8 mouse cellular contexts compared by ENCODE assay signal in genomic region chr5:109548712-109549111, GRCm38 (mm10). TPM values are rescaled to one million over a fixed set of nuclear protein-coding genes. Genes with fewer than 3 reads are reported as not detected.
A peak's percentile ranks its signal among the peaks of the same experiment; 100 is the strongest.
DNase-seq lines count a peak whose midpoint lies in the region; ATAC-seq and TF ChIP-seq lines count a peak whose summit lies in the region.

No protein-coding gene starts in this region.

- H3K79me2 ChIP-seq in CH12.LX (replicated peaks; ENCODE audit: control insufficient read depth, extremely low read depth, insufficient read depth, poor library complexity, severe bottlenecking): no peaks in the 10 kb centered on the region

- H3K9me3 ChIP-seq in heart, postnatal 0 days (replicated peaks; ENCODE audit: control insufficient read depth, low read length): peaks cover 31% of the 10 kb centered on the region
- peaks cover 36% of the 10 kb centered on the region for H3K9me3 ChIP-seq in heart, embryonic 10.5 days
- peaks cover 27% of the 10 kb centered on the region for H3K9me3 ChIP-seq in CH12.LX (replicated peaks; ENCODE audit: low read length)
- H3K9me3 ChIP-seq in stomach, postnatal 0 days (ENCODE audit: control insufficient read depth, low read length): peaks cover 4% of the 10 kb centered on the region
- H3K9me3 ChIP-seq in kidney, embryonic 16.5 days (ENCODE audit: low read length): peaks cover 33% of the 10 kb centered on the region
- H3K9me3 ChIP-seq in midbrain, embryonic 15.5 days: peaks cover 9% of the 10 kb centered on the region

- no peak for ATAC-seq in heart, postnatal 0 days (ENCODE audit: insufficient read depth, low read depth)
- ATAC-seq in stomach, postnatal 0 days (ENCODE audit: low FRiP score, low TSS enrichment): no peak
- no peak for ATAC-seq in kidney, embryonic 16.5 days (ENCODE audit: low FRiP score, low TSS enrichment)
- ATAC-seq in midbrain, embryonic 15.5 days (replicated peaks): no peak

- H3K4me1 ChIP-seq in heart, postnatal 0 days (ENCODE audit: control insufficient read depth, insufficient read depth): no peaks in the 10 kb centered on the region
- no peaks in the 10 kb centered on the region for H3K4me1 ChIP-seq in heart, embryonic 10.5 days
- peaks cover 2 to 6% of the 10 kb centered on the region in 2 experiments; a peak in 2 of 4 replicates for H3K4me1 ChIP-seq in CH12.LX (ENCODE audit: control insufficient read depth in 1 of 2, insufficient read depth in 2 of 2)
- no peaks in the 10 kb centered on the region for H3K4me1 ChIP-seq in stomach, postnatal 0 days (replicated peaks; ENCODE audit: control insufficient read depth, insufficient read depth)
- H3K4me1 ChIP-seq in kidney, embryonic 16.5 days (ENCODE audit: insufficient read depth, low read length): no peaks in the 10 kb centered on the region
- H3K4me1 ChIP-seq in midbrain, embryonic 15.5 days: no peaks in the 10 kb centered on the region

- TF ChIP-seq EP300 in heart, postnatal 0 days (IDR thresholded peaks at IDR 0.05; ENCODE audit: low read depth): no peak
- no peak for TF ChIP-seq EP300 in CH12.LX (IDR thresholded peaks at IDR 0.05; ENCODE audit: low read length)
- TF ChIP-seq EP300 in stomach, postnatal 0 days (optimal IDR thresholded peaks at IDR 0.05): no peak

- no peak overlapping the region for H3K9ac ChIP-seq in heart, postnatal 0 days (replicated peaks; ENCODE audit: low read depth, low read length)
- no peak overlapping the region for H3K9ac ChIP-seq in CH12.LX (ENCODE audit: insufficient read depth, low read depth)
- H3K9ac ChIP-seq in stomach, postnatal 0 days (ENCODE audit: low read length): no peak overlapping the region
- no peak overlapping the region for H3K9ac ChIP-seq in kidney, embryonic 16.5 days (replicated peaks; ENCODE audit: low read length)
- no peak overlapping the region for H3K9ac ChIP-seq in midbrain, embryonic 15.5 days

- WGBS in heart, postnatal 0 days: 62% methylated on average over 9 of the region's 9 CpGs
- 67% methylated on average over 9 of the region's 9 CpGs for WGBS in heart, embryonic 10.5 days
- WGBS in stomach, postnatal 0 days: 66% methylated on average over 9 of the region's 9 CpGs
- 67% methylated on average over 9 of the region's 9 CpGs for WGBS in kidney, embryonic 16.5 days
- 73% methylated on average over 9 of the region's 9 CpGs for WGBS in midbrain, embryonic 15.5 days

- no peaks in the 10 kb centered on the region for H3K27me3 ChIP-seq in heart, postnatal 0 days (ENCODE audit: control insufficient read depth, insufficient read depth, low read length)
- no peaks in the 10 kb centered on the region for H3K27me3 ChIP-seq in heart, embryonic 10.5 days (ENCODE audit: insufficient read depth, poor library complexity, severe bottlenecking)
- no peaks in the 10 kb centered on the region for H3K27me3 ChIP-seq in CH12.LX (replicated peaks)
- no peaks in the 10 kb centered on the region for H3K27me3 ChIP-seq in stomach, postnatal 0 days (ENCODE audit: control insufficient read depth, insufficient read depth, low read length)
- no peaks in the 10 kb centered on the region for H3K27me3 ChIP-seq in kidney, embryonic 16.5 days (ENCODE audit: insufficient read depth, low read length)
- H3K27me3 ChIP-seq in midbrain, embryonic 15.5 days (replicated peaks): no peaks in the 10 kb centered on the region

- peak; percentile 86 for TF ChIP-seq RAD21 in CH12.LX (IDR thresholded peaks at IDR 0.05; ENCODE audit: low read depth, low read length)

- TF ChIP-seq POLR2A in CH12.LX (IDR thresholded peaks at IDR 0.05; ENCODE audit: low read depth, low read length): no peak

- no peak for DNase-seq in heart, postnatal 0 days (ENCODE audit: low spot score)
- DNase-seq in heart, embryonic 10.5 days (ENCODE audit: low spot score): no peak
- DNase-seq in 3T3-L1 (ENCODE audit: low read depth, low spot score) (peak; percentile 35), CH12.LX (ENCODE audit: extremely low read depth) (peak; percentile 61)
- DNase-seq in induced T-regulatory cell, adult 2 months (ENCODE audit: low read depth): peak; percentile 84
- no peak for DNase-seq in stomach, postnatal 0 days (ENCODE audit: low spot score)

- TF ChIP-seq CTCF in heart, postnatal 0 days (IDR thresholded peaks at IDR 0.05; ENCODE audit: low read depth): peak; percentile 41
- peak; percentile 54 to 84; a peak in 3 of 4 replicates for TF ChIP-seq CTCF in CH12.LX (conservative IDR thresholded peaks at IDR 0.05 in 1 of 2, IDR thresholded peaks at IDR 0.05 in 1 of 2; ENCODE audit: low read depth in 2 of 2, low read length in 2 of 2)
- TF ChIP-seq CTCF in stomach, postnatal 0 days (IDR thresholded peaks at IDR 0.05; ENCODE audit: low read depth): peak; percentile 61

- H3K4me3 ChIP-seq in heart, postnatal 0 days (ENCODE audit: low read depth, low read length): no peak overlapping the region
- H3K4me3 ChIP-seq in heart, embryonic 10.5 days: no peak overlapping the region
- no peak overlapping the region for H3K4me3 ChIP-seq in CH12.LX (replicated peaks in 1 of 3; ENCODE audit: low read depth in 2 of 3, low read length in 2 of 3, poor library complexity in 1 of 3)
- no peak overlapping the region for H3K4me3 ChIP-seq in stomach, postnatal 0 days (ENCODE audit: low read depth, low read length)
- H3K4me3 ChIP-seq in kidney, embryonic 16.5 days (ENCODE audit: low read length): no peak overlapping the region
- no peak overlapping the region for H3K4me3 ChIP-seq in midbrain, embryonic 15.5 days

- H3K36me3 ChIP-seq in heart, postnatal 0 days (replicated peaks; ENCODE audit: control insufficient read depth, insufficient read depth, low read length): no peaks in the 10 kb centered on the region
- H3K36me3 ChIP-seq in heart, embryonic 10.5 days: peaks cover 15% of the 10 kb centered on the region
- peaks cover 21 to 41% of the 10 kb centered on the region in 2 experiments for H3K36me3 ChIP-seq in CH12.LX (replicated peaks in 1 of 2; ENCODE audit: control insufficient read depth in 1 of 2, insufficient read depth in 1 of 2, low read length in 1 of 2)
- no peaks in the 10 kb centered on the region for H3K36me3 ChIP-seq in stomach, postnatal 0 days (ENCODE audit: control insufficient read depth, insufficient read depth, low read length)
- H3K36me3 ChIP-seq in kidney, embryonic 16.5 days (ENCODE audit: insufficient read depth, low read length): peaks cover 18% of the 10 kb centered on the region; the same call in 1 of the 2 replicates
- H3K36me3 ChIP-seq in midbrain, embryonic 15.5 days (replicated peaks): no peaks in the 10 kb centered on the region

- in situ Hi-C loops in CH12.LX (cut with MboI; ENCODE audit: low pct_ligation_motif_present, low pct_unique_long_range_greater_than_20kb, low sequenced_read_pairs): no loop called here

- no peak overlapping the region for H3K4me2 ChIP-seq in heart, postnatal 0 days (ENCODE audit: low read depth, low read length)
- no peak overlapping the region; the same call in 1 of the 2 replicates for H3K4me2 ChIP-seq in CH12.LX (ENCODE audit: insufficient read depth, low read depth, poor library complexity, severe bottlenecking)
- H3K4me2 ChIP-seq in stomach, postnatal 0 days (replicated peaks; ENCODE audit: low read depth): no peak overlapping the region
- no peak overlapping the region for H3K4me2 ChIP-seq in kidney, embryonic 16.5 days (replicated peaks; ENCODE audit: low read depth, low read length)
- no peak overlapping the region for H3K4me2 ChIP-seq in midbrain, embryonic 15.5 days

- H3K27ac ChIP-seq in heart, postnatal 0 days (ENCODE audit: low read depth): no peak overlapping the region
- no peak overlapping the region for H3K27ac ChIP-seq in heart, embryonic 10.5 days
- no peak overlapping the region for H3K27ac ChIP-seq in CH12.LX (ENCODE audit: insufficient read depth, low read depth)
- no peak overlapping the region for H3K27ac ChIP-seq in stomach, postnatal 0 days (replicated peaks)
- no peak overlapping the region for H3K27ac ChIP-seq in kidney, embryonic 16.5 days (ENCODE audit: low read length)
- H3K27ac ChIP-seq in midbrain, embryonic 15.5 days: no peak overlapping the region

- dilution Hi-C loops in CH12.LX (cut with MboI; ENCODE audit: extremely low pct_ligation_motif_present, extremely low pct_unique_long_range_greater_than_20kb, low sequenced_read_pairs): no loop called here

TF ChIP-seq in CH12.LX, 34 proteins besides CTCF, POLR2A, EP300 and RAD21 (continues in another document):
- TF ChIP-seq SMC3 (IDR thresholded peaks at IDR 0.05; ENCODE audit: low read depth, low read length) (peak; percentile 76), ELF1 (IDR thresholded peaks at IDR 0.05; ENCODE audit: low read depth, low read length) (no peak), ZNF384 (IDR thresholded peaks at IDR 0.05; ENCODE audit: low read depth, low read length) (no peak), PAX5 (IDR thresholded peaks at IDR 0.05; ENCODE audit: low read length) (no peak), MAZ (IDR thresholded peaks at IDR 0.05; ENCODE audit: low read depth, low read length) (peak; percentile 70; the same call in 1 of the 2 replicates), CHD2 (IDR thresholded peaks at IDR 0.05; ENCODE audit: low read length) (no peak), IRF4 (IDR thresholded peaks at IDR 0.05; ENCODE audit: low read depth, low read length) (no peak), ZKSCAN1 (IDR thresholded peaks at IDR 0.05; ENCODE audit: borderline replicate concordance, low read depth, low read length) (no peak), ETS1 (conservative IDR thresholded peaks at IDR 0.05; ENCODE audit: low read depth, low read length) (no peak), MYC (IDR thresholded peaks at IDR 0.05; ENCODE audit: low read depth, low read length) (no peak; the same call in 1 of the 2 replicates), SIN3A (IDR thresholded peaks at IDR 0.05; ENCODE audit: low read length) (0 out of 2 replicates have a peak, but pooled peaks have one; percentile 28), TCF12 (IDR thresholded peaks at IDR 0.05; ENCODE audit: low read depth, low read length) (0 out of 2 replicates have a peak, but pooled peaks have one; percentile 22), JUND (conservative IDR thresholded peaks at IDR 0.05; ENCODE audit: low read depth, low read length) (no peak), E2F4 (IDR thresholded peaks at IDR 0.05; ENCODE audit: insufficient replicate concordance, low read depth, low read length) (no peak), MXI1 (IDR thresholded peaks at IDR 0.05; ENCODE audit: low read depth, low read length) (no peak)

RNA-seq across cellular contexts. Expression of gene Crlf2, which starts 10.1 kb away (rescaled TPM):
- 10.4 and 13.2 TPM in 2 replicates for total RNA-seq in heart, postnatal 0 days (2014; rRNA removed; ENCODE audit: low replicate concordance)
- 10.6 and 11.5 TPM in 2 replicates for polyA plus RNA-seq in heart, postnatal 0 days (2015; fragmentation: Nextera tagmentation; extraction: Ambion mirVana)
- 7.5 and 9.3 TPM in 2 replicates for polyA plus RNA-seq in heart, embryonic 10.5 days (2016; fragmentation: Nextera tagmentation; extraction: Ambion mirVana)
- total RNA-seq in CH12.LX (2012; rRNA removed): 25.4 and 32.5 TPM in 2 replicates
- total RNA-seq in CH12.LX (2014; rRNA removed): 9.3 and 10.5 TPM in 2 replicates
- 22.2 and 22.6 TPM in 2 replicates for polyA plus RNA-seq in CH12.LX (2012; ENCODE audit: insufficient read length, low read depth)
- polyA plus RNA-seq in stomach, postnatal 0 days (2015; fragmentation: Nextera tagmentation; extraction: Ambion mirVana): 8.7 and 9.9 TPM in 2 replicates
- 11.9 and 14.5 TPM in 2 replicates for polyA plus RNA-seq in kidney, embryonic 16.5 days (2015; fragmentation: Nextera tagmentation; extraction: Ambion mirVana)
- 16.2 and 16.6 TPM in 2 replicates for polyA plus RNA-seq in midbrain, embryonic 15.5 days (2015; fragmentation: Nextera tagmentation; extraction: Ambion mirVana)

Comparison
In these comparisons a context has a peak if more than half of its experiments do, and no peak if none do; other contexts are left out.
1. DNase-seq: peak in 3T3-L1 (single experiment), CH12.LX (single experiment) and induced T-regulatory cell, adult 2 months (single experiment); none in heart, postnatal 0 days (single experiment), heart, embryonic 10.5 days (single experiment) and stomach, postnatal 0 days (single experiment).
2. Peak in every context shown above with its lines, with median percentiles within 50 percentile points of each other: CTCF ChIP-seq.